Mouse (Mus musculus) embryonic facial prominence, embryonic 12.5 days (tissue): ENCODE results near the gene Ivl. TPM values are rescaled to one million over a fixed set of nuclear protein-coding genes. Genes with fewer than 3 reads are reported as not detected.

Source experiments
- ATAC-seq: fragments of 200-750 bp; cut with Nextera tagmentation; 2 replicates; pipeline ENCODE4 v1.8.0; 2017; ENCODE audit not compliant: insufficient number of reproducible peaks, insufficient read depth, low FRiP score, low TSS enrichment
- H3K27ac ChIP-seq: fragments of 300-500 bp; sonication (generic); 2 replicates; pipeline ENCODE4 v1.5.1; 2016; ENCODE audit warnings: mild to moderate bottlenecking
- H3K27me3 ChIP-seq: fragments of 300-500 bp; sonication (generic); 2 replicates; pipeline ENCODE4 v1.6.1; 2016; ENCODE audit warnings: mild to moderate bottlenecking, moderate library complexity
- H3K36me3 ChIP-seq: fragments of 300-500 bp; sonication (generic); 2 replicates; pipeline ENCODE4 v1.6.1; 2016; ENCODE audit warnings: mild to moderate bottlenecking
- H3K4me1 ChIP-seq: fragments of 300-500 bp; sonication (generic); 2 replicates; pipeline ENCODE4 v1.6.1; 2016
- H3K4me2 ChIP-seq: fragments of 300-500 bp; sonication (generic); replicated peaks from 2 replicates; pipeline ENCODE4 v1.6.1; 2016; ENCODE audit warnings: mild to moderate bottlenecking, moderate library complexity
- H3K4me3 ChIP-seq: fragments of 300-500 bp; sonication (generic); 2 replicates; pipeline ENCODE4 v1.5.1; 2016; ENCODE audit warnings: mild to moderate bottlenecking
- H3K9ac ChIP-seq: fragments of 300-500 bp; sonication (generic); 2 replicates; pipeline ENCODE4 v1.6.1; 2016; ENCODE audit warnings: mild to moderate bottlenecking, moderate library complexity
- H3K9me3 ChIP-seq: fragments of 300-500 bp; sonication (generic); 2 replicates; pipeline ENCODE4 v1.6.1; 2016; ENCODE audit warnings: mild to moderate bottlenecking, moderate library complexity
- WGBS: fragments of 180-500 bp; shearing (Covaris S2); methylation state at CpG from one replicate; pipeline ENCODE4 v1.1.7; 2016; 5-methylcytosine and 5-hydroxymethylcytosine counted together
- polyA plus RNA-seq: library from polyadenylated mRNA; unstranded; fragments of >200 nt; fragmentation: Nextera tagmentation; extraction: Ambion mirVana; gene quantifications from 2 replicates; pipeline ENCODE4 v1.2.1, GENCODE M21; 2016

Ivl gene
- polyA plus RNA-seq, 1 experiment from 2014 or later = not detected

- ATAC-seq = no peak
Measured at GRCm38 (mm10) chr3:92579508-92579907, 6.0 kb upstream of the Ivl start.

GRCm38 (mm10) chr3:92578652-92579413, 5.3 kb upstream of the Ivl start:
- no peak overlapping the region for H3K27ac ChIP-seq
- no peak for ATAC-seq
- H3K4me2 ChIP-seq = no peak overlapping the region
- H3K9me3 ChIP-seq = no peaks in the 10 kb centered on the region
- H3K27me3 ChIP-seq = no peaks in the 10 kb centered on the region
- no peak overlapping the region for H3K4me3 ChIP-seq
- H3K9ac ChIP-seq = no peak overlapping the region
- no peaks in the 10 kb centered on the region for H3K36me3 ChIP-seq
- WGBS = 73% methylated on average over 4 of the region's 4 CpGs
- no peaks in the 10 kb centered on the region for H3K4me1 ChIP-seq

More at GRCm38 (mm10) chr3:92579508-92579907, 6.0 kb upstream of the Ivl start:
- H3K27me3 ChIP-seq = no peaks in the 10 kb centered on the region
- WGBS = 88% methylated on average over 1 of the region's 1 CpGs
- no peaks in the 10 kb centered on the region for H3K36me3 ChIP-seq
- no peak overlapping the region for H3K27ac ChIP-seq
- H3K4me1 ChIP-seq = no peaks in the 10 kb centered on the region
- H3K9me3 ChIP-seq = no peaks in the 10 kb centered on the region
- H3K9ac ChIP-seq = no peak overlapping the region
- H3K4me3 ChIP-seq = no peak overlapping the region
- no peak overlapping the region for H3K4me2 ChIP-seq

- H3K27me3 ChIP-seq = no peaks in the 10 kb centered on the region
- H3K36me3 ChIP-seq = no peaks in the 10 kb centered on the region
- H3K4me2 ChIP-seq = no peak overlapping the region
- WGBS = 63% methylated on average over 2 of the region's 2 CpGs
- H3K9me3 ChIP-seq = no peaks in the 10 kb centered on the region
- no peaks in the 10 kb centered on the region for H3K4me1 ChIP-seq
- no peak overlapping the region for H3K9ac ChIP-seq
- ATAC-seq = no peak
- no peak overlapping the region for H3K4me3 ChIP-seq
- no peak overlapping the region for H3K27ac ChIP-seq
Measured at GRCm38 (mm10) chr3:92572514-92573155, 900 bp downstream of the Ivl start.

GRCm38 (mm10) chr3:92568752-92569151, 4.8 kb downstream of the Ivl start:
- 91% methylated on average over 2 of the region's 2 CpGs for WGBS
- no peak overlapping the region for H3K9ac ChIP-seq
- no peaks in the 10 kb centered on the region for H3K27me3 ChIP-seq
- no peaks in the 10 kb centered on the region for H3K36me3 ChIP-seq
- H3K4me3 ChIP-seq = no peak overlapping the region
- no peaks in the 10 kb centered on the region for H3K9me3 ChIP-seq
- ATAC-seq = no peak
- no peak overlapping the region for H3K4me2 ChIP-seq
- no peak overlapping the region for H3K27ac ChIP-seq
- H3K4me1 ChIP-seq = no peaks in the 10 kb centered on the region

- no peaks in the 10 kb centered on the region for H3K27me3 ChIP-seq
- H3K27ac ChIP-seq = no peak overlapping the region
- H3K9ac ChIP-seq = no peak overlapping the region
- no peaks in the 10 kb centered on the region for H3K4me1 ChIP-seq
- H3K4me2 ChIP-seq = no peak overlapping the region
- H3K9me3 ChIP-seq = no peaks in the 10 kb centered on the region
- no peak overlapping the region for H3K4me3 ChIP-seq
- no peak for ATAC-seq
- no peaks in the 10 kb centered on the region for H3K36me3 ChIP-seq
Measured at GRCm38 (mm10) chr3:92565418-92565817, 8.1 kb downstream of the Ivl start.

- ATAC-seq = no peak
- Histone ChIP-seq H3K4me3 (no peak within 1 kb of the TSS), H3K9me3 (no peaks in the 10 kb centered on the region), H3K4me1 (no peaks in the 10 kb centered on the region), H3K9ac (no peak within 1 kb of the TSS), H3K4me2 (no peak within 1 kb of the TSS), H3K27me3 (no peaks in the 10 kb centered on the region), H3K36me3 (no peaks in the 10 kb centered on the region), H3K27ac (no peak within 1 kb of the TSS)
- 93% methylated on average over 3 of the region's 3 CpGs for WGBS
Measured at GRCm38 (mm10) chr3:92534411-92534810, 39.1 kb downstream of the Ivl start, which contains the start of gene 2310046K23Rik. 2310046K23Rik (minus strand) TSS chr3:92534511.

Other genes starting within 250 kb of the Ivl start
- gene Sprr2d, start 234.6 kb downstream of the Ivl start, polyA plus RNA-seq = not detected in 2 replicates
- gene Sprr2e, start 221.6 kb downstream of the Ivl start, polyA plus RNA-seq = not detected in 2 replicates
- not detected in 2 replicates for gene Sprr2f, start 208.5 kb downstream of the Ivl start, polyA plus RNA-seq
- gene Sprr2h, start 188.1 kb downstream of the Ivl start, polyA plus RNA-seq = not detected in 2 replicates
- not detected in 2 replicates for gene Sprr2i, start 165.7 kb downstream of the Ivl start, polyA plus RNA-seq
- gene Sprr2j-ps, start 155.7 kb downstream of the Ivl start, polyA plus RNA-seq = not detected in 2 replicates
- 5.9 and 7.5 TPM in 2 replicates for gene Gm9774, start 144.3 kb downstream of the Ivl start, polyA plus RNA-seq
- not detected in 2 replicates for gene Sprr2k, start 141.2 kb downstream of the Ivl start, polyA plus RNA-seq
- not detected in 2 replicates for gene Sprr1b, start 134.9 kb downstream of the Ivl start, polyA plus RNA-seq
- not detected in 2 replicates for gene Sprr3, start 115.0 kb downstream of the Ivl start, polyA plus RNA-seq
- 0.29 and 0.55 TPM in 2 replicates for gene Sprr1a, start 87.8 kb downstream of the Ivl start, polyA plus RNA-seq
- gene Sprr4, start 73.2 kb downstream of the Ivl start, polyA plus RNA-seq = not detected in 2 replicates
- not detected in 2 replicates for gene 2310046K23Rik, start 39.2 kb downstream of the Ivl start, polyA plus RNA-seq
- gene Smcp, start 15.3 kb upstream of the Ivl start, polyA plus RNA-seq = not detected in 2 replicates
- gene 2210017I01Rik, start 33.8 kb upstream of the Ivl start, polyA plus RNA-seq = not detected in 2 replicates
- not detected in 2 replicates for gene Lce6a, start 47.9 kb upstream of the Ivl start, polyA plus RNA-seq
- gene Lce1a1, start 74.6 kb upstream of the Ivl start, polyA plus RNA-seq = not detected in 2 replicates
- gene Lce1b, start 83.2 kb upstream of the Ivl start, polyA plus RNA-seq = not detected in 2 replicates
- gene Lce1a2, start 96.6 kb upstream of the Ivl start, polyA plus RNA-seq = not detected in 2 replicates
- not detected in 2 replicates for gene Lce1c, start 105.5 kb upstream of the Ivl start, polyA plus RNA-seq
- not detected in 2 replicates for gene Lce1d, start 113.5 kb upstream of the Ivl start, polyA plus RNA-seq
- gene Lce1e, start 135.3 kb upstream of the Ivl start, polyA plus RNA-seq = not detected in 2 replicates
- gene Lce1f, start 146.6 kb upstream of the Ivl start, polyA plus RNA-seq = not detected in 2 replicates
- not detected in 2 replicates for gene Gm38119, start 165.4 kb upstream of the Ivl start, polyA plus RNA-seq
- gene Lce1g, start 178.6 kb upstream of the Ivl start, polyA plus RNA-seq = not detected in 2 replicates
- gene Lce1h, start 191.3 kb upstream of the Ivl start, polyA plus RNA-seq = not detected in 2 replicates
- not detected in 2 replicates for gene Lce1i, start 205.2 kb upstream of the Ivl start, polyA plus RNA-seq
- not detected in 2 replicates for gene Lce1j, start 216.8 kb upstream of the Ivl start, polyA plus RNA-seq
- gene Lce1k, start 234.2 kb upstream of the Ivl start, polyA plus RNA-seq = not detected in 2 replicates